Mouse (Mus musculus): ENCODE results near the gene Ifnz.
"Not testable (repeated sequence)": the region's sequence is repeated elsewhere in the genome, so short reads cannot be mapped to it uniquely, and the experiment has no call there.

DNA sequence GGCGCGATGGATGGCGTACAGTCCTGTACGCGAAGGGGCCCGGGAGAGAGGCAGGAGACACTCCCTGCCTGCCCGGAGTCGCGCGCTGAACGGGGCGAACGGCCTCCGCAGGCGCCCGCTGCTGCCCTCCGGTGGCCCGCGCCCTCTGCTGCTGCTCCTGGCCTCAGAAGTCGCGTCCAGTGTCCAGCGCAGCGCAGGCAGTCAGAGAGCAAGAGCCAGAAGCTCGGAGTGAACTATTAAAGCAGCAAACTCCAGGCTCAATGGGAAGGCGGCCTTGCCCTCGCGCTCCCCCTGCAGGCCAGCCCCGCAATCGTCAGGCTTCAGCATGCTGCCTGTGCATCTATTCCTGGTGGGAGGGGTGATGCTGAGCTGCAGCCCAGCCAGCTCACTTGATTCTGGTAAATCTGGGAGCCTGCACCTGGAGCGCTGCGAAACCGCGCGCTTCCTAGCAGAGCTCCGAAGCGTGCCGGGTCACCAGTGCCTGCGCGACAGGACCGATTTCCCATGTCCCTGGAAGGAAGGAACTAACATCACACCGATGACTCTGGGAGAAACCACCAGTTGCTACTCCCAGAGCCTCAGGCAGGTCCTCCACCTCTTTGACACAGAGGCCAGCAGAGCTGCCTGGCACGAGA is 18.4 kb upstream of the Ifnz start:
- peak; percentile 2 for TF ChIP-seq CTCF (IDR thresholded peaks at IDR 0.05; ENCODE audit: low read depth, low read length)
- TF ChIP-seq POLR2A (IDR thresholded peaks at IDR 0.05; ENCODE audit: insufficient read depth, low read length): not testable (repeated sequence)
